Mouse (Mus musculus) B cell, adult (primary cell): ENCODE results near the gene Pias1. TPM values are rescaled to one million over a fixed set of nuclear protein-coding genes. Genes with fewer than 3 reads are reported as not detected.

ENCODE experiments used
- total RNA-seq: library from RNA; stranded (reverse); gene quantifications from 4 replicates; pipeline ENCODE4 v1.2.4, GENCODE M21; 2023; ENCODE audit not compliant: inconsistent age

Pias1 gene
- 107 to 128 TPM (median 120 TPM) in 4 replicates for total RNA-seq

DNA sequence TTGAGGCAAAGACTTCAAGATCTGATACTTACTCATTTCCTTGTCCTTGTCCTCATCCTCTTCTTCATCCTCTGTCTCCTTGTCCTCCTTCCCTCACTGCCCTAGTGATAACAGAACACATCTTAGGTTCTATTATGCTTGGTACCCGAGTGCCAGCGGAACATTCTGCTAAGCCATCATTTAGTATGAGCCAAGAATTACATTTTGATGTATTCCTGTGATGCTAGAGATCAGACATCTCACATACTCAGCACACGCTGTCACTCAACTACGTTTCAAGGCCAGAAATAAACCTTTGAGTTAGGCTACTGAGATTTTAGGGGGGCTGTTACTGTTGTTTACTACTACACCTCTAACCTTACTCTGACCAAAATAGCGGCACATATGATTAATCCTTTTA is at the start of gene Pias1:
Pias1 (minus strand) TSS at position 101 of the 400 bp plus-strand sequence.

DNA sequence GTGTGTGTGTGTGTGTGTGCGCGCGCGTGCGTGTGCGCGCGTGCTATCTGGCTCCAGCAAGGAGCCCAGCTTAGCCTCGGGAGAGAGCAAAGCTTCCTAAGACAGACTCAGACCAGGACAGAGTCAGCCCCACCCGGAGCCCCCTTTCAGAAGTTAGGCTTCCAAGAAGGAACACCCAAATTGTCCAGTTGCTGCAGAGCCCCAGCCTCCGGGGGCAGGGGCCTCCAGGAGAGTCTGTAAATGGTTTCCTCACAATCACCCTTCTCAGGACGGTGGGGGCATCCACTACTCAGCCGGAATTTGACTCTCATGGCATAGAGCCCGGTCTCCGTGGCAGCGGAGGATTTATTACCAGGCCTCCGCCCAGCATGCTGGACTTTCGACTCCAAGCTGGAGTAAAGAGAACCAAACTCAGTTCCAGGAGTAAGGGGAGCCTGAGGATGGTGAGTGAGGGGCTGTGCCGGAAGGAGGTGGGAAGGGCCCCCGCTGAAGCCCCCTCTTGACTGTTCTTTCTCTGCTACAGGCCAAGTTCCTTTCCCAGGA is 129.9 kb downstream of the Pias1 start, which contains the start of gene Calml4:
Calml4 (plus strand) TSS at position 362 of the 543 bp plus-strand sequence.

DNA sequence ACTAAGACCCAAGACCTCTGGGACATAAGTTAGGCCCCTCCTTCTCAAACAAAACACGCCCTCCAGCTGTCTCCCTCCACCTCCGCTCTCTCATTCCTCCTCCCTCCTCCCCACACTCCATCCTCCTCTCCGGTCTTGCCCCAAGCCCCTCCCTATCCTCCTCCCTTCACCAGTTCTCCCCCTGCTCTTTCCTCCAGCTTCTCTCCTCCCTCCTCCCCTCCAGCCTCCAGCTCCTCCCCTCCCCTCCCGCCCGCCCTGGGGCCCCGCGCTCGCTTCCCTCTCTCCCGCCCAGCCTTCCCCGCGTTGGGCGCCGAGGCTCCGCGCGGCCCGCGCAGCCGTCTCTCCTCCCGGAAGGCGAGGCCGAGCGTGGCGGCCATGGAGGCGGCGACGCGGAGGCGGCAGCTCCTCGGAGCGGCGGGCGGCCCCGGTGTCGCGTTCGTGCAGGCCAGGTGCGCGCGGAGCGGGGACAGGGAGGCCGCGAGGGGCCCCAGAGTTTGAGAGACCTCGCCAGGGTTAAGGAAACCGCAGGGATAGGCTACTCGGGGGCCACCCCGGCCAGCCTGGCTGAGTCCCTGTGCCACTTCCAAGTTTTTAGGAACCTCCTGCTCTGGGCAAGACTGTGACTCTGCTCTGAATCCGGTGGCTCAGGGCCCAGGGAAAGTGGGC is 149.1 kb downstream of the Pias1 start, which contains the start of gene Cln6:
Cln6 (plus strand) TSS at position 280 of the 666 bp plus-strand sequence.

Other genes starting within 250 kb of the Pias1 start
- 22.8 to 25.7 TPM (median 23.8 TPM) in 4 replicates for gene Fem1b, start 176.0 kb downstream of the Pias1 start, total RNA-seq
- gene Cln6, start 149.1 kb downstream of the Pias1 start, total RNA-seq = 5.2 to 11.1 TPM (median 7.4 TPM) in 4 replicates
- not detected in 4 replicates for gene Calml4, start 129.8 kb downstream of the Pias1 start, total RNA-seq
- 0.18 to 0.38 TPM (median 0.19 TPM) in 3 of 4 replicates, not detected in the other for gene Skor1, start 161.0 kb upstream of the Pias1 start, total RNA-seq